Mouse (Mus musculus) layer of hippocampus, adult 9-10 months (tissue): ENCODE data around the gene Hsp90b1.
"Not testable (repeated sequence)": the region's sequence is repeated elsewhere in the genome, so short reads cannot be mapped to it uniquely, and the experiment has no call there.

Experiments used
- DNase-seq: peaks from one replicate; pipeline ENCODE4 v3.0.0; 2022; ENCODE audit warnings: low spot score

The Hsp90b1 gene

GRCm38 (mm10) chr10:86705318-86705921, at the start of gene Hsp90b1, which contains the start of gene Ttc41:
Hsp90b1 (minus strand) TSS chr10:86705509.
Ttc41 (plus strand) TSS chr10:86705811.
- peak; percentile 99 for DNase-seq

DNA sequence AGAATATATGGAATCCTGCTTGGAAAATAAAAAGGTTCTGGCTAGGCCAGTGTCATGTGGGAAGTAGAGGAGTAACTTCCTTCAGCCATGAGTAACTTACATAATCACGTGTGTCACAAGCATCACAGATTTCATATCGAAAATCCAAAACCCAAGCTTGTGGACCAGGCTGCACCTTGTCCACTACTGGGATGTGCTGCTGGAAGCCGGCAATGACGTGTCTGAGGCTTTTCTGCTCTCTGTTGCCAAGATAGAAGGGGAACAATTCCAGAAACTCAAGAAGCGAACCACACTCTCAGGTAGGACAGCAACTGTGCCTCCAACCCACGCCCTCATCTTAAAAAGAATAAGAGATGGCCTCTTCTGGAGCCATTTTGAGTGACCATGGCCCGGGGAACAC, 39.0 kb upstream of the Hsp90b1 start:
- DNase-seq: no peak

- DNase-seq: no peak
Measured at GRCm38 (mm10) chr10:86742918-86743317, 37.6 kb upstream of the Hsp90b1 start.

GRCm38 (mm10) chr10:86735036-86735435, 29.7 kb upstream of the Hsp90b1 start:
- DNase-seq: no peak

DNA sequence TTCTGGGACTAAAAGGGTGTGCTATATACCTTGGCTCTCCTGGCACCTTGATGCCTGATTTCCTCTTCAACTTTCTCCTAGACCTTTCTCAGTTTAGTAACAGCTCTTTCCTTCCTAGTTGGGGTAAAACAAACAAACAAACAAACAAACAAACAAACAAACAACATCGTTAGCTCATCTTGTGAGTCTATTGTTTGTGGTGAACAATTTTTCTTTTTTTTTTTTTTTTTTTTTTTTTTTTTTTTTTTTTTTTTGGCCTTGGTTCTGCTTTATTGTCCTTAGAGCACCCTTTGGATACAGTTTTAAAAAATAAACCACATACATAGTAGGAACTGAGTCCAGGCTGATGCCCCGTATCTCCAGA, 26.2 kb upstream of the Hsp90b1 start:
- no peak for DNase-seq

DNA sequence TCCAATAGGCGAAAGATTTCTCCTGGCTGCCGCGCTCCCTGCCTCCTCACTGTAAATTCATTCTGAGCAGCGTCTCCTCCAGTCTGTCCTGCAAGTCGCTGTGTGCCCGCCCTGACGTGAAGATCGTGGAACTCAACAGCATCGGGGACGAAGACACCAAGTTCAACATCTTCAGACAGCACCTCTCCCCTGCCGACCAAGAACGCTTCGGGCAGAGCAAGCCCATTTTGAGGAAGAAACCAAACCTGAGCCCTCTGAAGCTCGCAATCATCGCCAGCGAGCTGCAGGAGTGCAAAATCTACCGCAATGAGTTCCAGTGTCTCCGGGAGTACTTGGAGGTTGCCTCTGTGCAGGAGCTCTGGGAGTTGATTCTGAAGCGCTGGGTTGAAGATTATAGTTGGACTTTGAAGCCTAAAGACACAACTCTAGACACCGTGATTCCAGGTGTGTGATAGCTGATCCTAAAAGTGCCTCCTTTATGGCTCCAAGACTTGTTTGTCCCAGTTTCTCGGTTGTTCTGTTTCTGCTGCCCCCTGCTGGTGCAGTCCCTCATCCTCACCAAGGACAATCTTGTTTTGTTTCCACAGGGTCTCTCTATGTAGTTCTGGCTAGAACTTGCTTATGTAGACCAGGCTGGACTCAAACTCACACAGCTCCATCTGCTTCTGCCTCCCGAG, 25.7 kb upstream of the Hsp90b1 start:
- DNase-seq: peak; percentile 83

DNA sequence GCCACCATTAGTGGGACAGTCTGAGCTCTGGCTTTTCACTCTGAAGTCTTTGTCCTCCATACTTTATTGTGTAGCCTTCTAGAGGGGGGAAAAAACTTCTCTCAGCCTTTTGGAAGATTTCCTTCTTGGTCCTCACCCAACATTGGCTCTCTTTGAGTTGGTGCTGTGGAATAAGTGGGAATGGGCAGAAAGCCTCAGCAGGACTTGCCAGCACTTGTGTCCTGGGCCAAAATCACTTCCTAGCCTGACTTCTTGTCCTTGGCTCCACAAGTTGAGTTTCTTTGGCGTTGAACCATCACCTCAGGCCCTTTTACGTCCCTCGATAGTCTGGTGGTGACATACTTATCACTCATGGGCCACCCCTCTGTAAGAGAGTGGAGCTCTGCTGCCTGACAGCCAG, 22.9 kb upstream of the Hsp90b1 start:
- DNase-seq: no peak

- DNase-seq: no peak
Measured at GRCm38 (mm10) chr10:86727548-86727980, 22.3 kb upstream of the Hsp90b1 start.

DNA sequence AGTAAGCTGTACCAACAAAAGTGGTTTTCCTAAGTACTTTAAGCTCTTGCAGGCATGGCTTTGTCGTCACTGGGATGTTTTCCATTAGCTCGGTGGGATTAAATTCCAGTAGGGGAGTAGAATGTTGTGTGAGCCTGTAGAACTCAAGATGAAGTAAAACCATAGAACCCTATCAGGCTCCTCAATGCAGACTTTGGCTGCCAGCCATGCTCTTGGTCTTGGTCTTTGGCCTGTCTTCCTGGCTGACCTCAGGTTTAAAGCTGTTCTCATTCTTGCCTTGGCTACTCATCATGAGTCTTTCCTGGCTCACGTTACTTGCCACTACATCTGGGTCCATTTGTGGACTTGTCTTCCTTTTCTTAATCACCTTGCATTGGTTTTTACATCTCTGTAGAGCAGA, 6.8 kb upstream of the Hsp90b1 start:
- DNase-seq: no peak

GRCm38 (mm10) chr10:86707134-86707533, 1.8 kb upstream of the Hsp90b1 start:
- DNase-seq: no peak

DNA sequence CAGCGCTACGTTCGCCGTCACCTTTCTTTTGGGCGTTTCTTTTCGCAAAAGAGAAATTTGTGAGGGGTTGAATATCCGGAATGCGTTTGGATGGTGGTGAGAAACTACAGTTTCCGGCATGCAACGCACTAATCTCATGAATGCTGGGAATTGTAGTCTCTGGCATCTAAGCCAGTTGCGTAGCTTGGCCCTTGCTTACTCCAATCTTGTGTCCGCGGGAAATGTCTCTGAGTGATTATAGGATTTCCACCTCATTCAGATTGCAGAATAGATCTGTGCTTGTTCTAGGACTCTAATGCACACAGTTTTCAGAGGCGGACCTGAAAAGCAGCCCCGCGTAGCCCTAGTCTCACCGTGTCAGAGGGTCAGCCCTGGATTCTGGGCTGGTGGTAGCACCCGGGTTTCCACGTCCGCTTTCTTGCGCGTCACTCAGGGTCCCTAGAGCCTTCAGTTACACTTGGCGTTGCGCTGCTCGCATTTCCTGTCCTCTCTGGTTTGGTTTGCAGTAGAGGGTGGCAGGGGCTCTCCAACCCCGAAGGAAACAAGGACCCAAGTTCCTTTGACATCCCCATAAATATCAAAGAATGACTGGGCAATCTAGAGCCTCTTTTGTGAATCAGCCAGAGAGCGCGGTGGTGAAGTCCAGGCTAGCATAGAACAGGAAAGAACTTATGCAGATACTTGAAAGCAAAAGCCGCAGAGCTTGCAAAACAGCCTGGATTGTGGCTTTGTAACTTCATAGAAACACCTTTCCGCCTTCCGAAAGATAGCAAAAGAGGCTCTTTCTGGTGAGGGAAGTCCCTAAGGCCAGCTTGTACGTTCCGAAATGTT, 828 bp upstream of the Hsp90b1 start:
- peak; percentile 98 for DNase-seq

DNA sequence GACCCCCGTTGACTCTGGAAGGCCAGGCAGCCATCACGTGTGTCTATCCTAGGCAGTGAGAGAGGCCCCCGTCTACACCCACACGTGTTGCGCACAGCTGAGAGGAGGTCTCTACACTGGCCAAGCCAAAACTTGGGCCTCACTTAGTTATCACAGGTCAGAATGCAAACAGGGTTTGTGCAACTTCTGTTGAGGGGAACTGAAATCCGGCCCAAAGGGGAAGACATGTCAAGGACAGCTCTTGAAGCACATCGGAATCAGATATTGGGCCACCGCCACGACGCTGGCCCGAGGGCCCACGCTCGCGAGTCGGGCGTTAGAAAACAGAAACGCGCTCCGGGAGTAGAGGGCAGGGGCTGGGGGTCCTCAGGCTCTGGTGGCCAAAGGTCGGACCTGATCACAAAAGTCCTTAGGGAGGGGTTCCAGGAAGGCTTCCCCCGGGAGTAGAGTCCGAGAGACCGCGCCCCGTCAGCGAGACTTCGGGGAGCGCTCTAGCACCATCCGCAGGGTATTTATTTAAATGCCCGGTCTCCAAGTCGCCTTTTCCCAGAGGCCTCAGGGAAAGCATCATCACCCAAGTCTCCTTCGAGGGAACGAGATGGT, 619 bp downstream of the Hsp90b1 start:
- DNase-seq: peak; percentile 26

- DNase-seq: no peak
Measured at GRCm38 (mm10) chr10:86704141-86704540, 1.2 kb downstream of the Hsp90b1 start.

GRCm38 (mm10) chr10:86703375-86703774, 1.9 kb downstream of the Hsp90b1 start:
- no peak for DNase-seq

GRCm38 (mm10) chr10:86702312-86702920, 2.9 kb downstream of the Hsp90b1 start:
- DNase-seq: no peak

GRCm38 (mm10) chr10:86700973-86701372, 4.3 kb downstream of the Hsp90b1 start:
- DNase-seq: no peak

DNA sequence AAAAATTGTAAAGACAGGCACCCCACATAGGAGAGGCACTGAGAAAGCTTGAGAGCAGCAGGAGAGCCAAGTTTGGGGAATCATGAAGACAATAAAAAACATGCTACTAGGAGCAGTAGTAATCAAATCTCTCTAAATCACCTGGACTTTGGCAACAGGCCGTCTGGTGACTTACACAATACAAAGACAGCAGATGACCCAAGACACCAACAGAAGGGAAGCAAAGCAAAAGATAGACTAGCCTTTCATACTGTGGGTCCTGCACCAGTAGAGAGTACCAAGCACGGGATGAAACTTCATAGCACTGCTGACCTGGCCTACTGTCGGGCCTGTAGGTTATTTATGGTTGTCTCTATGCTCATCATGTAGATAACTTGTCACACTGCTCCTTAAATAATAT, 5.1 kb downstream of the Hsp90b1 start:
- DNase-seq: no peak

DNA sequence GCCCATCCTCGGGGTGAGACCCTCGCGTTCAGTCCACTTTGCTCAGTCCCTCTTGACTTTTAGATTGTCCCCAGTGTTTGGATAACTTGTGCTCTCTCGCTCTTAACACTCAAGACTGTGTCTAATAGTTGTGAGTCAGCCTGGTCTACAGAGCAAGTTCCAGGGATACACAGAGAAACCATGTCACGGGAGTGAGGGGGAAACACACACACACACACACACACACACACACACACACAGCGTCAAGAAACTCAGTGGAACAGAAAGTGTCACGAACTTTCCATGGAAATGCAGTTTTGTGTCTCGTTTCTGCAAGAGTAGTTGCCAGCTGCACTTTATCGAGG, 19.3 kb downstream of the Hsp90b1 start:
- DNase-seq: not testable (repeated sequence)

DNA sequence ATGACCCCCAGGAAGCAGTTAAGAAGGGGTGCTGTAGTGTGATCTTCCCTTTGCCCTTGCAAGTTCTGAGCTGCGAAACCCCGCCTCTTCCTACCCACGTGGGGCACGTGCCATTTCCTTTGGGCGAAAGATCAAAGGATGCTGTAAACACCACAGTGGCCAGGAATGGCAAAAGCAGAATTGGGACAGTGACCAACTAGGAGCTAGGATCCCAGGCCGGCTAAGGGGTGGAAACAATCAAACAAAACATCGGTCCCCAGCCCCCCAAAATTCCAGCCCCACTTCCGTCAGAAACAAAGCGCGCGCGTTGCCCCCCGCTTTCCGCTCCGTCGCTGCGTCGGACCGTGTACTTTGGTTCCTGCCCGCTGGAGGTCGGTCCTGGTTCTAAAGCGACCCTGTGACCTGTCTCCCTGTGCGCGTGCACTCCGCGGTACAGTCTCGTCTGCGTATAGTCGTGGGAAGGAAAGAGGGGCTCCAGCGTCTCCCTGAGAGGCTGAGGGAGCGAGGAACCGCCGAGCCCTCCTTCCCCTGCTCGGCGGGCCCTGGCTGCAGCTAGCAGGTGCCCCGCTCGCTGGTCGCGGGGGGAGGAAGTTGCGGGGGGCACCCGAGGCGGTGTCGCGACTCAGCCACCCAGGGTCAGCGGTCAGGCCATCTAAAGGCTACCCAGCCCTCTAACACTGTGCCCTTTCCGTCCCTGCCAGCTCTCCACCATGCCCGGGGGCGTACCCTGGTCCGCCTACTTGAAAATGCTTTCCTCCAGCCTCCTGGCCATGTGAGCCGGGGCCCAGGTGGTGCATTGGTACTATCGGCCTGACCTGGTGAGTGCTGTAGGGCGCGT, 19.9 kb downstream of the Hsp90b1 start:
- peak; percentile 54 for DNase-seq

GRCm38 (mm10) chr10:86684797-86685178, 20.5 kb downstream of the Hsp90b1 start:
- not testable (repeated sequence) for DNase-seq

- DNase-seq: not testable (repeated sequence)
Measured at GRCm38 (mm10) chr10:86670550-86670949, 34.8 kb downstream of the Hsp90b1 start.
